Mouse (Mus musculus) skeletal muscle tissue, postnatal 0 days (tissue): ENCODE data around the gene Wscd2. TPM values are rescaled to one million over a fixed set of nuclear protein-coding genes. Genes with fewer than 3 reads are reported as not detected.

ENCODE experiments used
- polyA plus RNA-seq: library from polyadenylated mRNA; unstranded; fragments of >200 nt; fragmentation: Nextera tagmentation; extraction: Ambion mirVana; gene quantifications from 2 replicates; pipeline ENCODE4 v1.2.1, GENCODE M21; 2015

Gene Wscd2
- polyA plus RNA-seq, result 0.23 and 0.63 TPM in 2 replicates

DNA sequence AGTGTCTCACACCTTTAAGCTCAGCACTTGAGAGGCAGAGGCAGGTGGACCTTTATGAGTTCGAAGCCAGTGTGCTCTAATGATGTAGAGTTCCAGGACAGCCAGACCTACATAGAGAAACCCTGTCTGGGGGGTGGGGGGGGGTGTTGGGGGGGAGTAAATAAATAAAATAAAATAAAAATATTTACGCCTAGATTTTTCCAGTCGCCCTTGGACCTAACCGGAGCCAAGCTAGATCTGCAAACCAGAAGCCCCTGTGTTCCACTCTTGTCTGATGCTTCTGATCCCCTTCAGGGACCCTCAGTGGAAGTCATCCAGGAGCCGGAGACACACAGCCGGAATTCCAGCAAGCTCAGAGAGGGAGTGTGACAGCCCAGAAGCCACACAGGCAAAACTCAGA is at the start of gene Wscd2:
Gene Wscd2 (plus strand): TSS at position 301 of the 400 bp plus-strand sequence.

Other genes starting within 250 kb of the Wscd2 start
- 0.39 and 0.50 TPM in 2 replicates for gene Sgsm1, start 179.5 kb upstream of the Wscd2 start, polyA plus RNA-seq
- gene Aym1, start 133.0 kb upstream of the Wscd2 start, polyA plus RNA-seq, result not detected in 2 replicates
- 2.0 and 5.2 TPM in 2 replicates for gene Cmklr1, start 160.1 kb downstream of the Wscd2 start, polyA plus RNA-seq
- not detected in 2 replicates for gene 1700069L16Rik, start 234.4 kb downstream of the Wscd2 start, polyA plus RNA-seq
- 3.7 and 5.1 TPM in 2 replicates for gene Ficd, start 245.5 kb downstream of the Wscd2 start, polyA plus RNA-seq